Mouse (Mus musculus): ENCODE measurements at regions not wholly inside any gene's neighbourhood (a gene's known extent, or its start where the extent isn't known, plus 50 kb on each side); places are given as distances from the start of the nearest gene placed in this dataset.

- TF ChIP-seq POLR2A (IDR thresholded peaks at IDR 0.05; ENCODE audit: low read depth, low read length) (no peak), CTCF (IDR thresholded peaks at IDR 0.05; ENCODE audit: borderline replicate concordance, insufficient read depth, low read length) (no peak)
Observed at GRCm38 (mm10) chr15:10790862-10791497, 76.6 kb upstream of the Rai14 start.

Measured in embryonic fibroblast, embryonic 13.5 days (primary cell).